Mouse (Mus musculus): Measurements from ENCODE around the gene Tmem248. TPM values are rescaled to one million over a fixed set of nuclear protein-coding genes. Genes with fewer than 3 reads are reported as not detected.
A peak's percentile ranks its signal among the peaks of the same experiment; 100 is the strongest.

Tmem248 gene
- polyA plus RNA-seq, 1 experiment, result 31.4 TPM

- TF ChIP-seq POLR2A (IDR thresholded peaks at IDR 0.05; ENCODE audit: extremely low read depth, insufficient read depth, low read length), result no peak
- TF ChIP-seq CTCF (IDR thresholded peaks at IDR 0.05; ENCODE audit: extremely low read depth, insufficient read depth, low read length), result peak; percentile 57
- Histone ChIP-seq H3K4me3 (ENCODE audit: insufficient read depth, low read length) (no peak overlapping the region), H3K4me1 (ENCODE audit: control insufficient read depth, insufficient read depth, low read length) (no peaks in the 10 kb centered on the region; the same call in 1 of the 2 replicates), H3K27ac (ENCODE audit: insufficient read depth, low read length) (no peak overlapping the region)
These were observed 50.4 kb downstream of the Tmem248 start for GRCm38 (mm10) chr5:130267316-130267715.

- Histone ChIP-seq H3K27ac (ENCODE audit: insufficient read depth, low read length) (no peak overlapping the region), H3K4me1 (ENCODE audit: control insufficient read depth, insufficient read depth, low read length) (no peaks in the 10 kb centered on the region), H3K4me3 (ENCODE audit: insufficient read depth, low read length) (no peak overlapping the region)
- TF ChIP-seq CTCF (IDR thresholded peaks at IDR 0.05; ENCODE audit: extremely low read depth, insufficient read depth, low read length) (no peak), POLR2A (IDR thresholded peaks at IDR 0.05; ENCODE audit: extremely low read depth, insufficient read depth, low read length) (no peak)
These were observed 52.1 kb downstream of the Tmem248 start for GRCm38 (mm10) chr5:130268976-130269375.

- Histone ChIP-seq H3K27ac (ENCODE audit: insufficient read depth, low read length) (no peak overlapping the region), H3K4me3 (ENCODE audit: insufficient read depth, low read length) (no peak overlapping the region), H3K4me1 (ENCODE audit: control insufficient read depth, insufficient read depth, low read length) (no peaks in the 10 kb centered on the region)
- TF ChIP-seq CTCF (IDR thresholded peaks at IDR 0.05; ENCODE audit: extremely low read depth, insufficient read depth, low read length) (peak; percentile 40), POLR2A (IDR thresholded peaks at IDR 0.05; ENCODE audit: extremely low read depth, insufficient read depth, low read length) (no peak)
These were observed 55.5 kb downstream of the Tmem248 start for GRCm38 (mm10) chr5:130272344-130272743.

- Histone ChIP-seq H3K27ac (ENCODE audit: insufficient read depth, low read length) (no peak overlapping the region), H3K4me3 (ENCODE audit: insufficient read depth, low read length) (no peak overlapping the region), H3K4me1 (ENCODE audit: control insufficient read depth, insufficient read depth, low read length) (no peaks in the 10 kb centered on the region)
- TF ChIP-seq POLR2A (IDR thresholded peaks at IDR 0.05; ENCODE audit: extremely low read depth, insufficient read depth, low read length), result no peak
- TF ChIP-seq CTCF (IDR thresholded peaks at IDR 0.05; ENCODE audit: extremely low read depth, insufficient read depth, low read length), result no peak
These were observed 56.2 kb downstream of the Tmem248 start for GRCm38 (mm10) chr5:130273046-130273445.

DNA sequence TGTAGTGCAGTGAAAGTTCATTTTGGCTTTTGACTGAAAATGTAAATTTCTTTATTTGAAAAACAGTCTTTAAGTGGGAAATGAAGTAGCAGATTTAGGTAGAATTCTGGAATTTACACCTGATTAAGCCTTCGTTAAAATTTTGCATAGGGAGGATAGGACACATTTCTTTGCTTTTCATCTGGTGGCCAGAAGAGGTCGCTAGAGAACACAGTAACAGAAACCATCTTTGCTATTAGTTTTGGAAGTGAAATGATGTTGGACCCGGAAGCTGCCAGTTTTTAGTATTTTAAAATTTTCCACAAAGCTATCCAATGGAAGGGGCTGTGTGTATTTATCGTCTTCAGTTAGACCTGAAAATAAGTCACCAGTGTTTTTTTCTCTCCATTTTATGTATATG, 58.6 kb downstream of the Tmem248 start:
- Histone ChIP-seq H3K4me1 (ENCODE audit: control insufficient read depth, insufficient read depth, low read length) (no peaks in the 10 kb centered on the region), H3K4me3 (ENCODE audit: insufficient read depth, low read length) (no peak overlapping the region), H3K27ac (ENCODE audit: insufficient read depth, low read length) (no peak overlapping the region)
- TF ChIP-seq POLR2A (IDR thresholded peaks at IDR 0.05; ENCODE audit: extremely low read depth, insufficient read depth, low read length), result no peak
- 0 out of 2 replicates have a peak, but pooled peaks have one; percentile 29 for TF ChIP-seq CTCF (IDR thresholded peaks at IDR 0.05; ENCODE audit: extremely low read depth, insufficient read depth, low read length)

DNA sequence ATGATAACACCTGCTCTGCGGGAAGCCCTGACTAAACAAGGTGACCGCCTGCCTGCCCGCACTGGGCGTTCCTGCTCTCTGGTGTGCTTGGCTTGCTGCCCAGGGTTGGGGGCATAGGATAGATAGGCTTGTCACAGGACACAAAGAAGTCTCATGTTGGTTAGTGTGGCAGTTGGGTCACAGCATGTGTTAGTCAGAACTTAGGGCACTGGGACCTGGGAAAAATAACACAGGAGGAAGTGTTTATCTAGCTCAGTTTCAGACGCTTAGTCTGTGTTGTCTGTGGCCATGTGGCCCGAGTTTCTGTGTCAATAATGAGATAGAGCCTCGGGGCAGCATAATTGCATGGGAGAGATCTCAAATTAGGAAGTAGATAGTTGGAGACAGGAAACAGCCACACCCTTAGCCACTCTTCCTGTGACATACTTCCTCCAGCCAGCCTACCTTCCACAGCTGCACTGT, 61.2 kb downstream of the Tmem248 start:
- H3K27ac ChIP-seq (ENCODE audit: insufficient read depth, low read length), result no peak overlapping the region
- TF ChIP-seq POLR2A (IDR thresholded peaks at IDR 0.05; ENCODE audit: extremely low read depth, insufficient read depth, low read length), result no peak
- no peak for TF ChIP-seq CTCF (IDR thresholded peaks at IDR 0.05; ENCODE audit: extremely low read depth, insufficient read depth, low read length)
- no peak overlapping the region for H3K4me3 ChIP-seq (ENCODE audit: insufficient read depth, low read length)
- no peaks in the 10 kb centered on the region for H3K4me1 ChIP-seq (ENCODE audit: control insufficient read depth, insufficient read depth, low read length)

GRCm38 (mm10) chr5:130283079-130283732, 66.3 kb downstream of the Tmem248 start:
- H3K4me1 ChIP-seq (ENCODE audit: control insufficient read depth, insufficient read depth, low read length), result no peaks in the 10 kb centered on the region; the same call in 1 of the 2 replicates
- TF ChIP-seq CTCF (IDR thresholded peaks at IDR 0.05; ENCODE audit: extremely low read depth, insufficient read depth, low read length) (no peak), POLR2A (IDR thresholded peaks at IDR 0.05; ENCODE audit: extremely low read depth, insufficient read depth, low read length) (no peak)
- H3K27ac ChIP-seq (ENCODE audit: insufficient read depth, low read length), result no peak overlapping the region
- no peak overlapping the region for H3K4me3 ChIP-seq (ENCODE audit: insufficient read depth, low read length)

GRCm38 (mm10) chr5:130288106-130288505, 71.2 kb downstream of the Tmem248 start:
- TF ChIP-seq CTCF (IDR thresholded peaks at IDR 0.05; ENCODE audit: extremely low read depth, insufficient read depth, low read length) (no peak), POLR2A (IDR thresholded peaks at IDR 0.05; ENCODE audit: extremely low read depth, insufficient read depth, low read length) (no peak)
- H3K27ac ChIP-seq (ENCODE audit: insufficient read depth, low read length), result no peak overlapping the region
- H3K4me3 ChIP-seq (ENCODE audit: insufficient read depth, low read length), result no peak overlapping the region
- H3K4me1 ChIP-seq (ENCODE audit: control insufficient read depth, insufficient read depth, low read length), result peaks cover 2% of the 10 kb centered on the region; the same call in 1 of the 2 replicates

DNA sequence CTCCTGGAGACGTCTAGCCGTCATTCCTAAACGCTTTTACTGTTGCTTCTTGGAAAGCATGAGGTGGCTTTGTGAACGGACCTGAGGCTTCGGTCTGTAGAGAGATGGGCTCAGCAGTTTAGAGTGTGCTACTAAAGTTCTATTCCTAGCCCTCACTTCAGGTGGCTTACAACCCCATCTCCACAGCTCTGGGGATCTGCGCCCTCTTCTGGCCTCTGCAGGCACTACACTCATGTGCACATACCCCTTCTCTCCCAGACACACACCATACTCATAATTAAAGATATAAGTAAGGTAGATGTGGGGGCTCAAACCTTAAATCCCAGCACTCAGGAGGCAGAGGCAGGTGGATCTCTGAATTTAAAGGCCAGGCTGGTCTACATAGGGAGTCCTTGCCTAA, 73.4 kb downstream of the Tmem248 start:
- Histone ChIP-seq H3K4me1 (ENCODE audit: control insufficient read depth, insufficient read depth, low read length) (peaks cover 6% of the 10 kb centered on the region), H3K4me3 (ENCODE audit: insufficient read depth, low read length) (no peak overlapping the region), H3K27ac (ENCODE audit: insufficient read depth, low read length) (no peak overlapping the region)
- 0 out of 2 replicates have a peak, but pooled peaks have one; percentile 12 for TF ChIP-seq CTCF (IDR thresholded peaks at IDR 0.05; ENCODE audit: extremely low read depth, insufficient read depth, low read length)
- TF ChIP-seq POLR2A (IDR thresholded peaks at IDR 0.05; ENCODE audit: extremely low read depth, insufficient read depth, low read length), result no peak

DNA sequence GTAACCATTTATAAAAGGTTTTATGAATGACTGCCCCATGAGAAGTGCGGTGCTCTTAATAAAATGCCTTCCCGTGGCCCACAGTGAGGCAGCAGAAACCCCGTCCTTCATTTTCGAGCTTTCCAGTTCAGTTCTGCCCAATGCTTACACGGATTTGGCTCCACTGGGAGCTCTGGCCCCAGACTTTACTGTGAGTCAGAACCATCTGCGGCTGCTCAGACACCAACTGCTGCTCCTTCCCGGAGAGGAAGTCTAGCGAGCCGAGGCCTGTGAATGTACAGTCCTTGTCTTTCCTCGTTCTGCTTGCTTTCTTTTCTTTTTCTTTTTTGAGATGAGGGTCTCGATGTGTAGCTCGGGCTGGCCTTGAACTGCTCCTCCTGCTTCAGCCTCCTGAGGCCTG, 73.9 kb downstream of the Tmem248 start:
- TF ChIP-seq CTCF (IDR thresholded peaks at IDR 0.05; ENCODE audit: extremely low read depth, insufficient read depth, low read length) (no peak), POLR2A (IDR thresholded peaks at IDR 0.05; ENCODE audit: extremely low read depth, insufficient read depth, low read length) (0 out of 2 replicates have a peak, but pooled peaks have one; percentile 11)
- H3K27ac ChIP-seq (ENCODE audit: insufficient read depth, low read length), result peak overlapping the region; percentile 38; the same call in 1 of the 2 replicates
- no peak overlapping the region for H3K4me3 ChIP-seq (ENCODE audit: insufficient read depth, low read length)
- peaks cover 6% of the 10 kb centered on the region for H3K4me1 ChIP-seq (ENCODE audit: control insufficient read depth, insufficient read depth, low read length)

All from cortical plate, adult 2 months (tissue).